Mouse (Mus musculus): Measurements from ENCODE around the gene Lrp4. TPM values are rescaled to one million over a fixed set of nuclear protein-coding genes. Genes with fewer than 3 reads are reported as not detected.

Gene Lrp4
- 2.8 and 4.7 TPM in 2 replicates for polyA plus RNA-seq (2014; fragmentation: Nextera tagmentation; extraction: Ambion mirVana)

DNA sequence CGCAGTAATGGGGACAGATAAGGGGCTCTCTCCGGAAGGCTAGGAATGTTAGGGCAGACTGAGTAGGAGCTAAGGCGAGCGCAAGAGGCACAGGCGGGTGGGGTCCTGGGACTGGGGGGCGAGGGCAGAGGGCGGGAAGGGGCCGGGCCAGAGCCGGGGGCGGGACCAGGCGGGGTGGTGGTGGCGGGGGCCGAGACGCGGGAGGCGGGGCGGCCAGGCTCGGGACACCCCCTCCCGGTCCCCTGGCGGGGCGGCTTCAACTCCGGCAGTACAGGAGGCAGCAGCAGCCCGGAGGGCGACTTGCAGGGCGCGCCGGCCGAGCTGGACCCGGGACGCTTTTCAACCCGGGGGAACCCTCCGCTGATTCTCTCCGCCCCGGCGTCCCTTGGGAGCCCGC, at the start of gene Lrp4:
Lrp4 (plus strand) TSS at position 253 of the 397 bp plus-strand sequence.
- Histone ChIP-seq H3K4me3 (replicated peaks; ENCODE audit: low read depth, low read length) (peak within 1 kb of the TSS; percentile 63), H3K4me1 (ENCODE audit: control insufficient read depth, insufficient read depth, low read length) (peaks cover 39% of the 10 kb centered on the region), H3K27ac (replicated peaks; ENCODE audit: low read depth, low read length) (peak within 1 kb of the TSS; percentile 75), H3K9ac (replicated peaks; ENCODE audit: low read length) (peak within 1 kb of the TSS; percentile 64), H3K4me2 (ENCODE audit: low read length) (peak within 1 kb of the TSS; percentile 99), H3K9me3 (ENCODE audit: control insufficient read depth, low read length) (no peaks in the 10 kb centered on the region), H3K36me3 (ENCODE audit: control insufficient read depth, insufficient read depth, low read length) (no peaks in the 10 kb centered on the region), H3K27me3 (ENCODE audit: control insufficient read depth, insufficient read depth, low read length) (peaks cover 7% of the 10 kb centered on the region; the same call in 1 of the 2 replicates)
- WGBS: 0% methylated on average over 36 of the region's 36 CpGs
- DNase-seq (peak; percentile 67), ATAC-seq (ENCODE audit: low FRiP score, low TSS enrichment) (peak; percentile 66)

- Histone ChIP-seq H3K9me3 (ENCODE audit: control insufficient read depth, low read length) (no peaks in the 10 kb centered on the region), H3K27me3 (ENCODE audit: control insufficient read depth, insufficient read depth, low read length) (no peaks in the 10 kb centered on the region), H3K4me2 (ENCODE audit: low read length) (no peak overlapping the region), H3K4me3 (replicated peaks; ENCODE audit: low read depth, low read length) (no peak overlapping the region), H3K4me1 (ENCODE audit: control insufficient read depth, insufficient read depth, low read length) (no peaks in the 10 kb centered on the region), H3K9ac (replicated peaks; ENCODE audit: low read length) (no peak overlapping the region), H3K36me3 (ENCODE audit: control insufficient read depth, insufficient read depth, low read length) (no peaks in the 10 kb centered on the region), H3K27ac (replicated peaks; ENCODE audit: low read depth, low read length) (no peak overlapping the region)
- no peak for DNase-seq
- WGBS: 95% methylated on average over 2 of the region's 2 CpGs
- ATAC-seq (ENCODE audit: low FRiP score, low TSS enrichment): no peak
Observed at GRCm38 (mm10) chr2:91408031-91408430, 49.3 kb upstream of the Lrp4 start.

- Histone ChIP-seq H3K27ac (replicated peaks; ENCODE audit: low read depth, low read length) (no peak overlapping the region), H3K9ac (replicated peaks; ENCODE audit: low read length) (no peak overlapping the region), H3K4me3 (replicated peaks; ENCODE audit: low read depth, low read length) (no peak overlapping the region), H3K9me3 (ENCODE audit: control insufficient read depth, low read length) (no peaks in the 10 kb centered on the region), H3K27me3 (ENCODE audit: control insufficient read depth, insufficient read depth, low read length) (no peaks in the 10 kb centered on the region), H3K4me1 (ENCODE audit: control insufficient read depth, insufficient read depth, low read length) (no peaks in the 10 kb centered on the region), H3K4me2 (ENCODE audit: low read length) (no peak overlapping the region), H3K36me3 (ENCODE audit: control insufficient read depth, insufficient read depth, low read length) (no peaks in the 10 kb centered on the region)
- DNase-seq (no peak), ATAC-seq (ENCODE audit: low FRiP score, low TSS enrichment) (no peak)
- WGBS: 68% methylated on average over 2 of the region's 2 CpGs
Observed at GRCm38 (mm10) chr2:91411473-91411872, 45.8 kb upstream of the Lrp4 start.

DNA sequence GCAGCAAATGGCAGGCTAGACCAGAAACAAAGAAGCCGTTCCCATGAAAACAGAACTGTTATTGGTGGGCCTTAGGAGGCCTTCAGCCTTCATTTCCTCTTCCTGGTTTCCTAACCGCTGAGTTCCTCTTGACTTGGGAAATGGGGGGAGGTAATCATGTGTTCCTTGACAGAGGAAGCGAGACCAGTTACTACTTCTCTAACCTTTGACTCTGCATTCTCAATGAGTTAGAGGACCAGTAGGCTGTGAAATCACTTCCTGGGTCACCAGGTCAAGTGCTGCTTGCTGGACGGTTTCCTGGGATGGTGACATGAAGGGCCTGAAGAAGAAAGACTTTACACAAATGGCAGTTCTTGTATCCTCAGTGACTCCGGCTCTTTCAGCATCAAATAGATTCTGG, 45.0 kb upstream of the Lrp4 start:
- ATAC-seq (ENCODE audit: low FRiP score, low TSS enrichment): no peak
- Histone ChIP-seq H3K4me2 (ENCODE audit: low read length) (no peak overlapping the region), H3K4me1 (ENCODE audit: control insufficient read depth, insufficient read depth, low read length) (no peaks in the 10 kb centered on the region), H3K9me3 (ENCODE audit: control insufficient read depth, low read length) (no peaks in the 10 kb centered on the region), H3K27me3 (ENCODE audit: control insufficient read depth, insufficient read depth, low read length) (no peaks in the 10 kb centered on the region), H3K27ac (replicated peaks; ENCODE audit: low read depth, low read length) (no peak overlapping the region), H3K4me3 (replicated peaks; ENCODE audit: low read depth, low read length) (no peak overlapping the region), H3K36me3 (ENCODE audit: control insufficient read depth, insufficient read depth, low read length) (no peaks in the 10 kb centered on the region), H3K9ac (replicated peaks; ENCODE audit: low read length) (no peak overlapping the region)
- no peak for DNase-seq
- WGBS: 79% methylated on average over 5 of the region's 5 CpGs

DNA sequence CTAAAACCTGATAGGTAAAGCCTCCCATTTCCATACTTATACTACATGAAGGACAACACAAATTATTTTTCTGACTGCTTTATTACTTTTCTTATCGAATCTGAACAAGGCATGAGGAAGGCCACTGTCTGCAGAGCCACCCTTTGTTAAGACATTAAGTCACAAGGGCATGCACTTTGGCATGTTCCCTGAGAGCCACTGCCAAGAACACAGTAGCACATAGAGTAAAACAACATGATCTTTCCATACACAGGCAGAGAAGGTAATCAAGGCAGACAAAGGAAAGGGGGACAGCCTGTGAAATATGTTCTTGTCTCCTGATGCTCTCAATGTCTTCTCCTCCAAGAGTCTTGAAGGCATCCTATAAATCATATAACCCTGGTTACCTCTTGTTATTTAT, 43.5 kb upstream of the Lrp4 start:
- WGBS: 84% methylated on average over 1 of the region's 1 CpGs
- ATAC-seq (ENCODE audit: low FRiP score, low TSS enrichment): no peak
- no peaks in the 10 kb centered on the region for H3K27me3 ChIP-seq (ENCODE audit: control insufficient read depth, insufficient read depth, low read length)

DNA sequence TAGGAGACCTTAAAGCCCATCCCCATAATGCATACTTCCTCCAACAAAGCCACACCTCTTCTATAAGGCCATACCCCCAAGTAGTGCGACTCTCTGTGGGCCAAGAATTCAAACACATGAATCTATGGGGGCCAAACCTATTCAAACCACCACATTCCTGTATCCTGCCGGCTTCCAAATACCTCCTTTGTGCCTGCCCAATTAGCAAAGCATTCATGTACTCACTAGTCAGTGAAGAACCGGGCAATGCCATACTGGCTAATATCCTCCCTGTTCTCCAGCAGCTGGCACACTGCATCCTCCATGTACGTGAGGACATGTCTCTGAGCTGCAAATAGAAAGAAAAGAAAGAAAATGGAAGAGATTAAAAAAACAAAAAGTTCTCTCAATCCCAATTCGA, 35.7 kb upstream of the Lrp4 start:
- peaks cover 10% of the 10 kb centered on the region; the same call in 1 of the 2 replicates for H3K36me3 ChIP-seq (ENCODE audit: control insufficient read depth, insufficient read depth, low read length)
- WGBS: 77% methylated on average over 5 of the region's 5 CpGs
- H3K9ac ChIP-seq (replicated peaks; ENCODE audit: low read length): no peak overlapping the region
- ATAC-seq (ENCODE audit: low FRiP score, low TSS enrichment) (no peak), DNase-seq (no peak)
- no peaks in the 10 kb centered on the region for H3K4me1 ChIP-seq (ENCODE audit: control insufficient read depth, insufficient read depth, low read length)
- no peaks in the 10 kb centered on the region for H3K9me3 ChIP-seq (ENCODE audit: control insufficient read depth, low read length)
- H3K27ac ChIP-seq (replicated peaks; ENCODE audit: low read depth, low read length): no peak overlapping the region
- H3K27me3 ChIP-seq (ENCODE audit: control insufficient read depth, insufficient read depth, low read length): no peaks in the 10 kb centered on the region
- H3K4me2 ChIP-seq (ENCODE audit: low read length): no peak overlapping the region
- no peak overlapping the region for H3K4me3 ChIP-seq (replicated peaks; ENCODE audit: low read depth, low read length)

More for the DNA sequence above, 43.5 kb upstream of the Lrp4 start:
- Histone ChIP-seq H3K4me2 (ENCODE audit: low read length) (no peak overlapping the region), H3K27ac (replicated peaks; ENCODE audit: low read depth, low read length) (no peak overlapping the region), H3K36me3 (ENCODE audit: control insufficient read depth, insufficient read depth, low read length) (0 out of 2 replicates have a peak, but pooled peaks cover 3% of the 10 kb centered on the region), H3K9me3 (ENCODE audit: control insufficient read depth, low read length) (no peaks in the 10 kb centered on the region), H3K4me3 (replicated peaks; ENCODE audit: low read depth, low read length) (no peak overlapping the region), H3K4me1 (ENCODE audit: control insufficient read depth, insufficient read depth, low read length) (no peaks in the 10 kb centered on the region), H3K9ac (replicated peaks; ENCODE audit: low read length) (no peak overlapping the region)
- no peak for DNase-seq

DNA sequence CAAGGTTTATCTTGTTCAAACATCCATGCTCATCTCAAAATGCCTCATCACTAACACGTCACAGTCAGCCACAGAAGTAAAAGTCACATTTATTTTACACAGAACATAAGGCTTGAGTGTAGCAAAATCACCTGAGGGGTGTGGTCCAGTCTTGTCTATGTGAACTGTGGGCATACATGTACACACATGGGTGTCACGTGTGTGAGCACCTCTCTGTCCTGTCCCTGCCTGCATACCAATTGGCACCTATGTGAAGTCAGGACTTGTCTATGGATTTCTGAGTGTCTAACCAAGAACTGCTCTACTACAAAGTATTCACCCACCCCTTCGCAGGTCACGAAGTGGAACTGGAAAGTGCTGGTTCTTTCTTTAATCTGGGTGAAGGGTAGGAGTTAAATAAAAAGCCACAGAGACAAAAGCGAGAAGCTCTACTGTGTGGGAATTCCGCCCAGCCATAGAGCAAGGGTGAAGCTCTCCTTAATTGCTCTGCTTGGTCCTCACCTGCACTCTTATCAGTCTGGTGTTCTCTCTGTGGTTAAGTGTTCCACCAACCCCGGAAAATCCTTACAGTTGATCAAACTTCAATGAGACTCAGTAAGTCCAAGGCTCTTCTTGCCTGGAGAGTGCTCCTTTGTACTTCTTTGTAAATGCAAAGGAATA, 33.1 kb upstream of the Lrp4 start:
- ATAC-seq (ENCODE audit: low FRiP score, low TSS enrichment): no peak
- Histone ChIP-seq H3K36me3 (ENCODE audit: control insufficient read depth, insufficient read depth, low read length) (peaks cover 7% of the 10 kb centered on the region; the same call in 1 of the 2 replicates), H3K4me3 (replicated peaks; ENCODE audit: low read depth, low read length) (no peak overlapping the region)

DNA sequence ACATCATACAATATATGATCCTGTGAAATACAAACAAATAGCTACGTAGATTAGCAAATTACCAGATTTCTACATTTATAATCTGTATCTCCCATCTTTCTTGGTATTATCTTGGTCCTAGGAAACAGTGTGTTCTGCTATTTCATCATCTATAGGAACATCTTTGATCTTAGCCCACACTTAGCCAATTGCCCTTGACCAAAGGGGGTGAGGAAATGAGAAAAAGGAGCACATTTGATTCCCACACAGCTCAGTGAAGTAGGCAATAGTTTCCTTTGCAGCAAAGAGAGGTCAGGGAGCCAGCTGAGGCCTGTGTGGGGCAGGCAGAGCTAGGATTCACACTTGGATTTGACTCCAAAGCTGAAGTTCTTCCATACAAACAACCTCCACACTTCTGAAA, 31.0 kb upstream of the Lrp4 start:
- H3K36me3 ChIP-seq (ENCODE audit: control insufficient read depth, insufficient read depth, low read length): peaks cover 5% of the 10 kb centered on the region; the same call in 1 of the 2 replicates
- no peak for ATAC-seq (ENCODE audit: low FRiP score, low TSS enrichment)
- DNase-seq: no peak
- H3K4me3 ChIP-seq (replicated peaks; ENCODE audit: low read depth, low read length): no peak overlapping the region
- H3K9me3 ChIP-seq (ENCODE audit: control insufficient read depth, low read length): no peaks in the 10 kb centered on the region
- H3K4me2 ChIP-seq (ENCODE audit: low read length): no peak overlapping the region
- no peak overlapping the region for H3K9ac ChIP-seq (replicated peaks; ENCODE audit: low read length)
- peaks cover 22% of the 10 kb centered on the region for H3K4me1 ChIP-seq (ENCODE audit: control insufficient read depth, insufficient read depth, low read length)
- H3K27me3 ChIP-seq (ENCODE audit: control insufficient read depth, insufficient read depth, low read length): no peaks in the 10 kb centered on the region
- 96% methylated on average over 1 of the region's 1 CpGs for WGBS
- H3K27ac ChIP-seq (replicated peaks; ENCODE audit: low read depth, low read length): no peak overlapping the region

More for the DNA sequence above, 33.1 kb upstream of the Lrp4 start:
- Histone ChIP-seq H3K27ac (replicated peaks; ENCODE audit: low read depth, low read length) (no peak overlapping the region), H3K4me2 (ENCODE audit: low read length) (no peak overlapping the region), H3K9ac (replicated peaks; ENCODE audit: low read length) (no peak overlapping the region), H3K9me3 (ENCODE audit: control insufficient read depth, low read length) (no peaks in the 10 kb centered on the region), H3K27me3 (ENCODE audit: control insufficient read depth, insufficient read depth, low read length) (no peaks in the 10 kb centered on the region), H3K4me1 (ENCODE audit: control insufficient read depth, insufficient read depth, low read length) (peaks cover 2% of the 10 kb centered on the region; the same call in 1 of the 2 replicates)
- WGBS: 89% methylated on average over 7 of the region's 7 CpGs
- DNase-seq: no peak

GRCm38 (mm10) chr2:91429146-91429545, 28.2 kb upstream of the Lrp4 start:
- H3K4me3 ChIP-seq (replicated peaks; ENCODE audit: low read depth, low read length): no peak overlapping the region
- no peaks in the 10 kb centered on the region for H3K36me3 ChIP-seq (ENCODE audit: control insufficient read depth, insufficient read depth, low read length)
- no peak overlapping the region for H3K27ac ChIP-seq (replicated peaks; ENCODE audit: low read depth, low read length)
- no peak overlapping the region for H3K9ac ChIP-seq (replicated peaks; ENCODE audit: low read length)
- H3K4me1 ChIP-seq (ENCODE audit: control insufficient read depth, insufficient read depth, low read length): peaks cover 23% of the 10 kb centered on the region
- no peaks in the 10 kb centered on the region for H3K9me3 ChIP-seq (ENCODE audit: control insufficient read depth, low read length)
- DNase-seq (no peak), ATAC-seq (ENCODE audit: low FRiP score, low TSS enrichment) (no peak)
- 72% methylated on average over 3 of the region's 3 CpGs for WGBS
- H3K27me3 ChIP-seq (ENCODE audit: control insufficient read depth, insufficient read depth, low read length): no peaks in the 10 kb centered on the region
- H3K4me2 ChIP-seq (ENCODE audit: low read length): no peak overlapping the region
